In genomic region chr7:145176750-145177589, GRCm38 (mm10) we compare ENCODE assay signal across 16 mouse cellular contexts. TPM values are rescaled to one million over a fixed set of nuclear protein-coding genes. Genes with fewer than 3 reads are reported as not detected.
DNase-seq lines count a peak whose midpoint lies in the region; ATAC-seq lines count a peak whose summit lies in the region.
"Had no signal": no experiment of that assay in that cellular context is flagged by ENCODE, and none has a peak within 500 bp of the region (broad histone marks: within the 10 kb centered on the region; RNA-seq: fewer than 3 reads in every experiment).

No protein-coding gene starts in this region.

- DNase-seq in heart, postnatal 4 days, result no peak
- DNase-seq in midbrain, embryonic 14.5 days, result no peak
- peak; percentile 19 for DNase-seq in brain, adult 2 months (ENCODE audit: low read depth, low spot score)
- DNase-seq in liver, embryonic 11.5 days (ENCODE audit: low spot score), result no peak
- no peak for DNase-seq in MN1 (ENCODE audit: low spot score)
- DNase-seq: cerebellum, postnatal 25 days; gastrocnemius, postnatal 25 days; heart, postnatal 14 days; kidney, adult 9 months; liver, postnatal 0 days had no signal

- no peaks in the 10 kb centered on the region for H3K36me3 ChIP-seq in heart, embryonic 11.5 days (ENCODE audit: control insufficient read depth, insufficient read depth, low read length)
- no peaks in the 10 kb centered on the region for H3K36me3 ChIP-seq in midbrain, embryonic 12.5 days
- no peaks in the 10 kb centered on the region for H3K36me3 ChIP-seq in midbrain, embryonic 14.5 days (ENCODE audit: control insufficient read depth, insufficient read depth, low read length)
- H3K36me3 ChIP-seq in neural tube, embryonic 13.5 days, result no peaks in the 10 kb centered on the region
- H3K36me3 ChIP-seq in liver, embryonic 11.5 days (ENCODE audit: control insufficient read depth, insufficient read depth, low read length), result no peaks in the 10 kb centered on the region

- no peak overlapping the region for H3K27ac ChIP-seq in heart, embryonic 11.5 days (ENCODE audit: low read depth, low read length)
- peak overlapping the region; percentile 61 for H3K27ac ChIP-seq in midbrain, embryonic 12.5 days (replicated peaks)
- no peak overlapping the region for H3K27ac ChIP-seq in midbrain, embryonic 14.5 days (replicated peaks; ENCODE audit: low read depth, low read length)
- no peak overlapping the region for H3K27ac ChIP-seq in neural tube, embryonic 13.5 days (replicated peaks)
- no peak overlapping the region for H3K27ac ChIP-seq in liver, embryonic 11.5 days (ENCODE audit: low read depth, low read length)

- H3K4me3 ChIP-seq in heart, embryonic 11.5 days (ENCODE audit: low read depth, low read length), result no peak overlapping the region
- H3K4me3 ChIP-seq in midbrain, embryonic 12.5 days, result no peak overlapping the region
- H3K4me3 ChIP-seq in midbrain, embryonic 14.5 days (replicated peaks; ENCODE audit: low read depth, low read length), result no peak overlapping the region
- no peak overlapping the region for H3K4me3 ChIP-seq in neural tube, embryonic 13.5 days
- no peak overlapping the region for H3K4me3 ChIP-seq in liver, embryonic 11.5 days (ENCODE audit: low read depth, low read length)

- H3K9ac ChIP-seq in heart, embryonic 11.5 days (ENCODE audit: low read depth, low read length), result 0 out of 2 replicates have a peak overlapping the region, but pooled peaks have one; percentile 12
- no peak overlapping the region for H3K9ac ChIP-seq in midbrain, embryonic 12.5 days (replicated peaks)
- no peak overlapping the region for H3K9ac ChIP-seq in midbrain, embryonic 14.5 days (replicated peaks; ENCODE audit: low read length)
- H3K9ac ChIP-seq in neural tube, embryonic 13.5 days, result peak overlapping the region; percentile 34; the same call in 1 of the 2 replicates
- H3K9ac ChIP-seq in liver, embryonic 11.5 days (ENCODE audit: low read depth, low read length), result no peak overlapping the region
- H3K9ac ChIP-seq: liver, postnatal 0 days had no signal

- H3K4me1 ChIP-seq in heart, embryonic 11.5 days (ENCODE audit: control insufficient read depth, insufficient read depth, low read length), result peaks cover 14% of the 10 kb centered on the region; the same call in 1 of the 2 replicates
- H3K4me1 ChIP-seq in midbrain, embryonic 12.5 days, result peaks cover 57% of the 10 kb centered on the region
- peaks cover 13% of the 10 kb centered on the region for H3K4me1 ChIP-seq in midbrain, embryonic 14.5 days (ENCODE audit: control insufficient read depth, insufficient read depth, low read length)
- H3K4me1 ChIP-seq in neural tube, embryonic 13.5 days (replicated peaks), result peaks cover 32% of the 10 kb centered on the region
- no peaks in the 10 kb centered on the region for H3K4me1 ChIP-seq in liver, embryonic 11.5 days (replicated peaks; ENCODE audit: control insufficient read depth, insufficient read depth, low read length)

- no peak for ATAC-seq in heart, embryonic 11.5 days (replicated peaks; ENCODE audit: insufficient number of reproducible peaks, low FRiP score, low TSS enrichment)
- ATAC-seq in midbrain, embryonic 12.5 days (ENCODE audit: low FRiP score, low read depth), result no peak
- ATAC-seq in midbrain, embryonic 14.5 days (ENCODE audit: low FRiP score, low TSS enrichment), result no peak
- ATAC-seq in neural tube, embryonic 13.5 days (ENCODE audit: low read depth), result no peak
- ATAC-seq in liver, embryonic 11.5 days (replicated peaks; ENCODE audit: low FRiP score), result no peak
- ATAC-seq: liver, postnatal 0 days had no signal

- no peaks in the 10 kb centered on the region for H3K27me3 ChIP-seq in heart, embryonic 11.5 days (ENCODE audit: control insufficient read depth, insufficient read depth, low read length)
- H3K27me3 ChIP-seq in midbrain, embryonic 12.5 days, result peaks cover 7% of the 10 kb centered on the region; the same call in 1 of the 2 replicates
- H3K27me3 ChIP-seq in midbrain, embryonic 14.5 days (ENCODE audit: control insufficient read depth, insufficient read depth, low read length), result no peaks in the 10 kb centered on the region
- peaks cover 18% of the 10 kb centered on the region; the same call in 1 of the 2 replicates for H3K27me3 ChIP-seq in neural tube, embryonic 13.5 days
- peaks cover 8% of the 10 kb centered on the region for H3K27me3 ChIP-seq in liver, embryonic 11.5 days (replicated peaks; ENCODE audit: control insufficient read depth, insufficient read depth, low read length)

- no peaks in the 10 kb centered on the region for H3K9me3 ChIP-seq in heart, embryonic 11.5 days (replicated peaks; ENCODE audit: control insufficient read depth, low read length)
- no peaks in the 10 kb centered on the region for H3K9me3 ChIP-seq in midbrain, embryonic 12.5 days
- H3K9me3 ChIP-seq in midbrain, embryonic 14.5 days (ENCODE audit: control insufficient read depth, low read length), result no peaks in the 10 kb centered on the region
- no peaks in the 10 kb centered on the region for H3K9me3 ChIP-seq in neural tube, embryonic 13.5 days
- no peaks in the 10 kb centered on the region for H3K9me3 ChIP-seq in liver, embryonic 11.5 days (ENCODE audit: control insufficient read depth, low read length)

- 64% methylated on average over 15 of the region's 15 CpGs for WGBS in heart, embryonic 11.5 days (ENCODE audit: insufficient replicate concordance)
- 29% methylated on average over 15 of the region's 15 CpGs for WGBS in midbrain, embryonic 12.5 days
- 32% methylated on average over 15 of the region's 15 CpGs for WGBS in midbrain, embryonic 14.5 days
- WGBS in neural tube, embryonic 13.5 days, result 21% methylated on average over 15 of the region's 15 CpGs
- 68% methylated on average over 15 of the region's 15 CpGs for WGBS in liver, embryonic 11.5 days

- no peak overlapping the region for H3K4me2 ChIP-seq in heart, embryonic 11.5 days
- H3K4me2 ChIP-seq in midbrain, embryonic 12.5 days (replicated peaks), result no peak overlapping the region
- H3K4me2 ChIP-seq in midbrain, embryonic 14.5 days (ENCODE audit: low read length), result no peak overlapping the region
- H3K4me2 ChIP-seq in neural tube, embryonic 13.5 days, result no peak overlapping the region
- H3K4me2 ChIP-seq in liver, embryonic 11.5 days, result no peak overlapping the region

RNA-seq across cellular contexts. Expression of gene 1810010D01Rik, which starts 30.9 kb away (rescaled TPM):
- polyA plus RNA-seq in heart, embryonic 11.5 days (2014; fragmentation: Nextera tagmentation; extraction: Ambion mirVana), result not detected in 2 replicates
- total RNA-seq in heart, postnatal 4 days (2021), result under 1 TPM in 1 of 2 experiments, not detected in 1; 0.31 TPM
- 0.20 TPM in 1 of 2 replicates, not detected in the other for polyA plus RNA-seq in midbrain, embryonic 12.5 days (2016; fragmentation: Nextera tagmentation; extraction: Ambion mirVana)
- 0.33 TPM in 1 of 2 replicates, not detected in the other for polyA plus RNA-seq in midbrain, embryonic 14.5 days (2014; fragmentation: Nextera tagmentation; extraction: Ambion mirVana)
- polyA plus RNA-seq in neural tube, embryonic 13.5 days (2015; fragmentation: Nextera tagmentation; extraction: Ambion mirVana), result not detected in 2 replicates
- polyA plus RNA-seq in liver, embryonic 11.5 days (2014; fragmentation: Nextera tagmentation; extraction: Ambion mirVana), result 0.29 and 0.67 TPM in 2 replicates
- total RNA-seq: CH12.LX; gastrocnemius, postnatal 25 days; left cerebral cortex, postnatal 25 days; megakaryocyte, adult 5-6 weeks had no signal
- polyA plus RNA-seq: liver, postnatal 0 days had no signal

Comparison
In these comparisons a context has a peak if more than half of its experiments do, and no peak if none do; other contexts are left out.
1. H3K9ac ChIP-seq: peak in heart, embryonic 11.5 days (single experiment) and neural tube, embryonic 13.5 days (single experiment); none in midbrain, embryonic 12.5 days (single experiment), midbrain, embryonic 14.5 days (single experiment) and liver, embryonic 11.5 days (single experiment).